8 mouse cellular contexts compared by ENCODE assay signal in the genomic region with DNA sequence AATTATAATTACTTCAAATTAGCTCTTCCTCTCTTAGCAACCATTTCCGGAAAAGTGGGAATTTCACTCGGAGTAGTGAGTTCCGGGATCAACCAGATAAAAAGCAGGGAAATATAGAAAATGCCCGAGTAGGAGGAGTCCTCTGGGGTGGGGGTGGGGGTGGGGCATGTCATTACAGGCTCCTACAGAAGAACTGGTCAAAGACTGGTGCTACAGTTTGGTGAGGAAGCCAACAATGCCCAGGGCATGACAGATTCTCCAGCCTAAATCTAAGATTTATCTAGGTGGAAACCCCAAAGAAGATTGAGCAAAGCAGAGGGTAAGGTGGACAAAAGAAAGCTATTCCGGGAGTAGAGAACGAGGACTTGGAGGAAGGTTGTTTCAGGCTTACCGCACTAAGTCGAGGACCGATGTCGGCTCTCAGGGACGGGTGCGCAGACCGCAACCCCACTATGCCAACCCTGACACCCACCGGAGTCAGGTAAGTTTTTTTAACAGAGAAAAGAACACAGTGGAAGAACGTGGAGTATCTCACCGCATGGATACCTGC. TPM values are rescaled to one million over a fixed set of nuclear protein-coding genes. Genes with fewer than 3 reads are reported as not detected.
DNase-seq lines count a peak whose midpoint lies in the region; ATAC-seq and TF ChIP-seq lines count a peak whose summit lies in the region.

No protein-coding gene starts in this region.

- peak overlapping the region; percentile 62 for H3K4me2 ChIP-seq in lung, embryonic 14.5 days
- peak overlapping the region; percentile 65 for H3K4me2 ChIP-seq in embryonic facial prominence, embryonic 11.5 days (ENCODE audit: low read depth, low read length)
- H3K4me2 ChIP-seq in intestine, embryonic 15.5 days (replicated peaks) = peak overlapping the region; percentile 69
- H3K4me2 ChIP-seq in neural tube, embryonic 12.5 days (replicated peaks) = peak overlapping the region; percentile 70

- peaks cover 46% of the 10 kb centered on the region for H3K36me3 ChIP-seq in lung, embryonic 14.5 days (ENCODE audit: insufficient read depth)
- H3K36me3 ChIP-seq in embryonic facial prominence, embryonic 11.5 days (replicated peaks; ENCODE audit: control insufficient read depth, insufficient read depth, low read depth, low read length) = no peaks in the 10 kb centered on the region; the same call in 1 of the 2 replicates
- peaks cover 7% of the 10 kb centered on the region; the same call in 1 of the 2 replicates for H3K36me3 ChIP-seq in intestine, embryonic 15.5 days
- peaks cover 29% of the 10 kb centered on the region for H3K36me3 ChIP-seq in neural tube, embryonic 12.5 days

- H3K27ac ChIP-seq in lung, embryonic 14.5 days (ENCODE audit: low read depth) = peak overlapping the region; percentile 84; the same call in 1 of the 2 replicates
- H3K27ac ChIP-seq in embryonic facial prominence, embryonic 11.5 days (replicated peaks; ENCODE audit: low read depth, low read length) = 0 out of 2 replicates have a peak overlapping the region, but pooled peaks have one; percentile 32
- H3K27ac ChIP-seq in intestine, embryonic 15.5 days = peak overlapping the region; percentile 64
- H3K27ac ChIP-seq in neural tube, embryonic 12.5 days = peak overlapping the region; percentile 37; the same call in 1 of the 2 replicates

- DNase-seq in lung, embryonic 14.5 days = no peak
- DNase-seq in lung, adult 18-20 months = no peak
- peak; percentile 42 for DNase-seq in embryonic facial prominence, embryonic 11.5 days (ENCODE audit: low spot score)
- DNase-seq in layer of hippocampus, postnatal 25 days (ENCODE audit: extremely low spot score in 1 of 2, low spot score in 1 of 2) = no peak
- DNase-seq in thymus, postnatal 0 days (ENCODE audit: low spot score) = no peak
- no peak for DNase-seq in left cerebral cortex, postnatal 14 days (ENCODE audit: low spot score in 2 of 2)

- peaks cover 12% of the 10 kb centered on the region; the same call in 1 of the 2 replicates for H3K4me1 ChIP-seq in lung, embryonic 14.5 days (ENCODE audit: insufficient read depth)
- H3K4me1 ChIP-seq in embryonic facial prominence, embryonic 11.5 days (ENCODE audit: control insufficient read depth, insufficient read depth, low read length) = no peaks in the 10 kb centered on the region
- H3K4me1 ChIP-seq in intestine, embryonic 15.5 days (replicated peaks) = peaks cover 25% of the 10 kb centered on the region
- peaks cover 32% of the 10 kb centered on the region for H3K4me1 ChIP-seq in neural tube, embryonic 12.5 days

- peak overlapping the region; percentile 80 for H3K9ac ChIP-seq in lung, embryonic 14.5 days
- H3K9ac ChIP-seq in embryonic facial prominence, embryonic 11.5 days (replicated peaks; ENCODE audit: low read length) = peak overlapping the region; percentile 72
- peak overlapping the region; percentile 53 for H3K9ac ChIP-seq in intestine, embryonic 15.5 days
- H3K9ac ChIP-seq in neural tube, embryonic 12.5 days = peak overlapping the region; percentile 67

- under 1% methylated on average over 16 of the region's 16 CpGs for WGBS in lung, embryonic 14.5 days
- WGBS in embryonic facial prominence, embryonic 11.5 days = under 1% methylated on average over 16 of the region's 16 CpGs
- WGBS in intestine, embryonic 15.5 days = 1% methylated on average over 16 of the region's 16 CpGs
- WGBS in neural tube, embryonic 12.5 days = 3% methylated on average over 16 of the region's 16 CpGs

- no peak for TF ChIP-seq CTCF in lung, embryonic 14.5 days (IDR thresholded peaks at IDR 0.05; ENCODE audit: low read depth)

- intact Hi-C loops in left cerebral cortex, postnatal 14 days (cut with DNase I) = no loop called here

- no peaks in the 10 kb centered on the region for H3K27me3 ChIP-seq in lung, embryonic 14.5 days (ENCODE audit: insufficient read depth, low read length)
- no peaks in the 10 kb centered on the region for H3K27me3 ChIP-seq in embryonic facial prominence, embryonic 11.5 days (ENCODE audit: control insufficient read depth, insufficient read depth, low read length)
- no peaks in the 10 kb centered on the region for H3K27me3 ChIP-seq in intestine, embryonic 15.5 days (replicated peaks)
- no peaks in the 10 kb centered on the region for H3K27me3 ChIP-seq in neural tube, embryonic 12.5 days (replicated peaks)

- H3K9me3 ChIP-seq in lung, embryonic 14.5 days (ENCODE audit: low read depth, low read length) = no peaks in the 10 kb centered on the region
- no peaks in the 10 kb centered on the region for H3K9me3 ChIP-seq in embryonic facial prominence, embryonic 11.5 days (replicated peaks; ENCODE audit: control insufficient read depth, low read length)
- H3K9me3 ChIP-seq in intestine, embryonic 15.5 days = no peaks in the 10 kb centered on the region
- no peaks in the 10 kb centered on the region for H3K9me3 ChIP-seq in neural tube, embryonic 12.5 days

- peak overlapping the region; percentile 67 for H3K4me3 ChIP-seq in lung, embryonic 14.5 days (ENCODE audit: low read depth, low read length)
- peak overlapping the region; percentile 68 for H3K4me3 ChIP-seq in embryonic facial prominence, embryonic 11.5 days (ENCODE audit: low read depth, low read length)
- peak overlapping the region; percentile 61 for H3K4me3 ChIP-seq in intestine, embryonic 15.5 days (replicated peaks)
- peak overlapping the region; percentile 78 for H3K4me3 ChIP-seq in neural tube, embryonic 12.5 days

- ATAC-seq in lung, embryonic 14.5 days (ENCODE audit: insufficient read depth) = peak; percentile 50
- ATAC-seq in embryonic facial prominence, embryonic 11.5 days (replicated peaks; ENCODE audit: insufficient number of reproducible peaks, low FRiP score, low TSS enrichment, low read depth) = no peak; the same call in 1 of the 2 replicates
- ATAC-seq in intestine, embryonic 15.5 days = peak; percentile 74
- peak; percentile 70 for ATAC-seq in neural tube, embryonic 12.5 days (ENCODE audit: low FRiP score, low read depth)

RNA-seq across cellular contexts. Expression of a gene that starts 0.3 kb away (rescaled TPM):
- polyA plus RNA-seq in lung, embryonic 14.5 days (2014; fragmentation: Nextera tagmentation; extraction: Ambion mirVana) = 62.8 and 69.6 TPM in 2 replicates
- 92.9 and 109 TPM in 2 replicates for polyA plus RNA-seq in embryonic facial prominence, embryonic 11.5 days (2014; fragmentation: Nextera tagmentation; extraction: Ambion mirVana)
- polyA plus RNA-seq in intestine, embryonic 15.5 days (2015; fragmentation: Nextera tagmentation; extraction: Ambion mirVana) = 43.8 and 51.0 TPM in 2 replicates
- polyA plus RNA-seq in neural tube, embryonic 12.5 days (2016; fragmentation: Nextera tagmentation; extraction: Ambion mirVana) = 102 and 106 TPM in 2 replicates
- 10 to 100 TPM; 81.1 to 82.0 TPM for total RNA-seq in layer of hippocampus, postnatal 25 days (2021)
- 62.0 and 72.5 TPM in 2 replicates for polyA plus RNA-seq in thymus, postnatal 0 days (2015; fragmentation: Nextera tagmentation; extraction: Ambion mirVana)
- total RNA-seq in left cerebral cortex, postnatal 14 days (2021) = 10 to 100 TPM; 63.5 to 65.8 TPM

RNA-seq across cellular contexts. Expression of a gene that starts 18.1 kb away (rescaled TPM):
- polyA plus RNA-seq in lung, embryonic 14.5 days (2014; fragmentation: Nextera tagmentation; extraction: Ambion mirVana) = 20.5 and 25.3 TPM in 2 replicates
- 18.4 and 25.8 TPM in 2 replicates for polyA plus RNA-seq in embryonic facial prominence, embryonic 11.5 days (2014; fragmentation: Nextera tagmentation; extraction: Ambion mirVana)
- polyA plus RNA-seq in intestine, embryonic 15.5 days (2015; fragmentation: Nextera tagmentation; extraction: Ambion mirVana) = 32.4 and 35.3 TPM in 2 replicates
- 28.1 and 34.7 TPM in 2 replicates for polyA plus RNA-seq in neural tube, embryonic 12.5 days (2016; fragmentation: Nextera tagmentation; extraction: Ambion mirVana)
- 10 to 100 TPM; 21.2 to 28.3 TPM for total RNA-seq in layer of hippocampus, postnatal 25 days (2021)
- 35.6 and 36.7 TPM in 2 replicates for polyA plus RNA-seq in thymus, postnatal 0 days (2015; fragmentation: Nextera tagmentation; extraction: Ambion mirVana)
- 10 to 100 TPM; 12.9 to 19.3 TPM for total RNA-seq in left cerebral cortex, postnatal 14 days (2021)

RNA-seq across cellular contexts. Expression of a gene that starts 18.1 kb away (rescaled TPM):
- polyA plus RNA-seq in lung, embryonic 14.5 days (2014; fragmentation: Nextera tagmentation; extraction: Ambion mirVana) = 95.8 and 101 TPM in 2 replicates
- 110 and 111 TPM in 2 replicates for polyA plus RNA-seq in embryonic facial prominence, embryonic 11.5 days (2014; fragmentation: Nextera tagmentation; extraction: Ambion mirVana)
- polyA plus RNA-seq in intestine, embryonic 15.5 days (2015; fragmentation: Nextera tagmentation; extraction: Ambion mirVana) = 73.6 and 80.0 TPM in 2 replicates
- 96.3 and 97.1 TPM in 2 replicates for polyA plus RNA-seq in neural tube, embryonic 12.5 days (2016; fragmentation: Nextera tagmentation; extraction: Ambion mirVana)
- total RNA-seq in layer of hippocampus, postnatal 25 days (2021) = 10 to 100 TPM; 53.0 to 53.9 TPM
- 51.4 and 67.4 TPM in 2 replicates for polyA plus RNA-seq in thymus, postnatal 0 days (2015; fragmentation: Nextera tagmentation; extraction: Ambion mirVana)
- total RNA-seq in left cerebral cortex, postnatal 14 days (2021) = 10 to 100 TPM; 49.3 to 52.6 TPM

RNA-seq across cellular contexts. Expression of a gene that starts 37.1 kb away (rescaled TPM):
- 54.4 and 65.1 TPM in 2 replicates for polyA plus RNA-seq in lung, embryonic 14.5 days (2014; fragmentation: Nextera tagmentation; extraction: Ambion mirVana)
- polyA plus RNA-seq in embryonic facial prominence, embryonic 11.5 days (2014; fragmentation: Nextera tagmentation; extraction: Ambion mirVana) = 110 and 116 TPM in 2 replicates
- polyA plus RNA-seq in intestine, embryonic 15.5 days (2015; fragmentation: Nextera tagmentation; extraction: Ambion mirVana) = 47.1 and 47.4 TPM in 2 replicates
- polyA plus RNA-seq in neural tube, embryonic 12.5 days (2016; fragmentation: Nextera tagmentation; extraction: Ambion mirVana) = 157 and 164 TPM in 2 replicates
- total RNA-seq in layer of hippocampus, postnatal 25 days (2021) = 10 to 100 TPM; 18.2 to 18.8 TPM
- 39.1 and 49.0 TPM in 2 replicates for polyA plus RNA-seq in thymus, postnatal 0 days (2015; fragmentation: Nextera tagmentation; extraction: Ambion mirVana)
- 10 to 100 TPM; 13.6 to 14.3 TPM for total RNA-seq in left cerebral cortex, postnatal 14 days (2021)

RNA-seq across cellular contexts. Expression of a gene that starts 45.8 kb away (rescaled TPM):
- polyA plus RNA-seq in lung, embryonic 14.5 days (2014; fragmentation: Nextera tagmentation; extraction: Ambion mirVana) = 47.2 and 47.7 TPM in 2 replicates
- 44.9 and 45.8 TPM in 2 replicates for polyA plus RNA-seq in embryonic facial prominence, embryonic 11.5 days (2014; fragmentation: Nextera tagmentation; extraction: Ambion mirVana)
- 51.3 and 56.7 TPM in 2 replicates for polyA plus RNA-seq in intestine, embryonic 15.5 days (2015; fragmentation: Nextera tagmentation; extraction: Ambion mirVana)
- polyA plus RNA-seq in neural tube, embryonic 12.5 days (2016; fragmentation: Nextera tagmentation; extraction: Ambion mirVana) = 42.3 and 44.1 TPM in 2 replicates
- 10 to 100 TPM; 30.6 to 37.8 TPM for total RNA-seq in layer of hippocampus, postnatal 25 days (2021)
- polyA plus RNA-seq in thymus, postnatal 0 days (2015; fragmentation: Nextera tagmentation; extraction: Ambion mirVana) = 41.1 and 43.4 TPM in 2 replicates
- total RNA-seq in left cerebral cortex, postnatal 14 days (2021) = 10 to 100 TPM; 33.5 to 33.7 TPM

Comparison
In these comparisons a context has a peak if more than half of its experiments do, and no peak if none do; other contexts are left out.
1. H3K27ac ChIP-seq: peak in every context shown above with its lines; median percentile 84 in lung, embryonic 14.5 days; 64 in intestine, embryonic 15.5 days; 37 in neural tube, embryonic 12.5 days; 32 in embryonic facial prominence, embryonic 11.5 days.